Mouse (Mus musculus) MN1 (cell line): Measurements from ENCODE around the gene Atp8a2.

Experiments
- DNase-seq: peaks from one replicate; pipeline ENCODE4 v3.0.0-alpha.2; 2016; ENCODE audit warnings: low spot score

The Atp8a2 gene

GRCm38 (mm10) chr14:60196884-60197283 lies at the start of gene Atp8a2:
Gene Atp8a2, minus strand, starts transcription at chr14:60197179.
- no peak for DNase-seq

GRCm38 (mm10) chr14:60238551-60238950 lies 41.6 kb upstream of the Atp8a2 start:
- no peak for DNase-seq

- DNase-seq: no peak
Measured at GRCm38 (mm10) chr14:60219886-60220285, 22.9 kb upstream of the Atp8a2 start.

- no peak for DNase-seq
Measured at GRCm38 (mm10) chr14:60217616-60218015, 20.6 kb upstream of the Atp8a2 start.

GRCm38 (mm10) chr14:60216125-60216524 lies 19.1 kb upstream of the Atp8a2 start:
- DNase-seq: no peak

- DNase-seq: no peak
Measured at GRCm38 (mm10) chr14:60215000-60215399, 18.0 kb upstream of the Atp8a2 start.

- DNase-seq: no peak
Measured at GRCm38 (mm10) chr14:60214040-60214439, 17.1 kb upstream of the Atp8a2 start.

- no peak for DNase-seq
Measured at GRCm38 (mm10) chr14:60209166-60209565, 12.2 kb upstream of the Atp8a2 start.

GRCm38 (mm10) chr14:60204993-60205392 lies 8.0 kb upstream of the Atp8a2 start:
- no peak for DNase-seq

- no peak for DNase-seq
Measured at GRCm38 (mm10) chr14:60195999-60196398, 980 bp downstream of the Atp8a2 start.

GRCm38 (mm10) chr14:60194606-60195005 lies 2.4 kb downstream of the Atp8a2 start:
- DNase-seq: no peak

GRCm38 (mm10) chr14:60189771-60190170 lies 7.2 kb downstream of the Atp8a2 start:
- peak; percentile 6 for DNase-seq

GRCm38 (mm10) chr14:60188201-60188825 lies 8.7 kb downstream of the Atp8a2 start:
- DNase-seq: no peak

- no peak for DNase-seq
Measured at GRCm38 (mm10) chr14:60181306-60181705, 15.7 kb downstream of the Atp8a2 start.

GRCm38 (mm10) chr14:60178571-60178955 lies 18.4 kb downstream of the Atp8a2 start:
- DNase-seq: no peak

- DNase-seq: no peak
Measured at GRCm38 (mm10) chr14:60177614-60178570, 19.1 kb downstream of the Atp8a2 start.

GRCm38 (mm10) chr14:60176891-60177613 lies 19.9 kb downstream of the Atp8a2 start:
- DNase-seq: no peak

- DNase-seq: no peak
Measured at GRCm38 (mm10) chr14:60176469-60176890, 20.5 kb downstream of the Atp8a2 start.

- no peak for DNase-seq
Measured at GRCm38 (mm10) chr14:60172286-60173055, 24.5 kb downstream of the Atp8a2 start.

- DNase-seq: no peak
Measured at GRCm38 (mm10) chr14:60170845-60171610, 26.0 kb downstream of the Atp8a2 start.

GRCm38 (mm10) chr14:60163367-60163766 lies 33.6 kb downstream of the Atp8a2 start:
- no peak for DNase-seq
